Mouse (Mus musculus): ENCODE results near the gene Arl3.
"Not testable (repeated sequence)": the region's sequence is repeated elsewhere in the genome, so short reads cannot be mapped to it uniquely, and the experiment has no call there.

Gene Arl3

GRCm38 (mm10) chr19:46587823-46588508, 15.0 kb upstream of the Arl3 start:
- peak; percentile 88 to 91 for DNase-seq

- no peak for DNase-seq
Measured at GRCm38 (mm10) chr19:46575196-46575595, 2.2 kb upstream of the Arl3 start.

- DNase-seq = no peak
Measured at GRCm38 (mm10) chr19:46573990-46574389, 992 bp upstream of the Arl3 start.

- no peak for DNase-seq
Measured at GRCm38 (mm10) chr19:46572548-46572947, 450 bp downstream of the Arl3 start.

GRCm38 (mm10) chr19:46571878-46572244, 1.1 kb downstream of the Arl3 start:
- peak; percentile 21 to 26 for DNase-seq

- not testable (repeated sequence) for DNase-seq
Measured at GRCm38 (mm10) chr19:46571211-46571877, 1.7 kb downstream of the Arl3 start.

- peak in 1 of 2 experiments; percentile 23 for DNase-seq
Measured at GRCm38 (mm10) chr19:46564043-46564462, 8.9 kb downstream of the Arl3 start.

GRCm38 (mm10) chr19:46563603-46564002, 9.4 kb downstream of the Arl3 start:
- DNase-seq = peak in 1 of 2 experiments; percentile 20

- DNase-seq = peak; percentile 67 to 80
Measured at GRCm38 (mm10) chr19:46562581-46563515, 10.2 kb downstream of the Arl3 start.

- peak; percentile 77 to 81 for DNase-seq
Measured at GRCm38 (mm10) chr19:46562132-46562531, 10.9 kb downstream of the Arl3 start.

- peak; percentile 64 to 66 for DNase-seq
Measured at GRCm38 (mm10) chr19:46558631-46559030, 14.4 kb downstream of the Arl3 start.

GRCm38 (mm10) chr19:46558009-46558408, 15.0 kb downstream of the Arl3 start:
- no peak for DNase-seq

- no peak for DNase-seq
Measured at GRCm38 (mm10) chr19:46553541-46553955, 19.4 kb downstream of the Arl3 start.

GRCm38 (mm10) chr19:46552496-46552895, 20.5 kb downstream of the Arl3 start:
- no peak for DNase-seq

GRCm38 (mm10) chr19:46550385-46550784, 22.6 kb downstream of the Arl3 start:
- DNase-seq = no peak

GRCm38 (mm10) chr19:46548110-46548509, 24.9 kb downstream of the Arl3 start:
- no peak for DNase-seq

- no peak for DNase-seq
Measured at GRCm38 (mm10) chr19:46547565-46547964, 25.4 kb downstream of the Arl3 start.

- no peak for DNase-seq
Measured at GRCm38 (mm10) chr19:46542750-46543149, 30.2 kb downstream of the Arl3 start.

GRCm38 (mm10) chr19:46538213-46538612, 34.8 kb downstream of the Arl3 start:
- no peak for DNase-seq

GRCm38 (mm10) chr19:46537357-46537756, 35.6 kb downstream of the Arl3 start:
- no peak for DNase-seq

- no peak for DNase-seq
Measured at GRCm38 (mm10) chr19:46534542-46535098, 38.4 kb downstream of the Arl3 start.

GRCm38 (mm10) chr19:46533525-46533924, 39.5 kb downstream of the Arl3 start:
- DNase-seq = no peak

GRCm38 (mm10) chr19:46533066-46533465, 39.9 kb downstream of the Arl3 start:
- no peak for DNase-seq

All from cerebellum, adult 18-20 months (tissue).